Comparison of ENCODE assay signal across 20 mouse cellular contexts in genomic region chr3:102141451-102141850, GRCm38 (mm10). TPM values are rescaled to one million over a fixed set of nuclear protein-coding genes. Genes with fewer than 3 reads are reported as not detected.
A peak's percentile ranks its signal among the peaks of the same experiment; 100 is the strongest.
DNase-seq lines count a peak whose midpoint lies in the region; ATAC-seq lines count a peak whose summit lies in the region.
"Had no signal": no experiment of that assay in that cellular context is flagged by ENCODE, and none has a peak within 500 bp of the region (broad histone marks: within the 10 kb centered on the region; RNA-seq: fewer than 3 reads in every experiment).

No protein-coding gene starts in this region.

- no peak for DNase-seq in frontal cortex, postnatal 36 days (ENCODE audit: low spot score in 2 of 2)
- DNase-seq in 3T3-L1 (ENCODE audit: low read depth, low spot score) = peak; percentile 73
- peak; percentile 51 for DNase-seq in brain, adult 2 months (ENCODE audit: low read depth, low spot score)
- no peak for DNase-seq in retina, embryonic 14.5 days (ENCODE audit: low spot score)
- DNase-seq: adrenal gland, postnatal 10 days; cerebellum, adult 11-12 months; cerebellum, adult 9-10 months; cerebellum, postnatal 25 days; gastrocnemius, adult 2 months; gastrocnemius, postnatal 25 days had no signal

- H3K27me3 ChIP-seq in stomach, embryonic 16.5 days (ENCODE audit: control insufficient read depth, insufficient read depth, low read length) = no peaks in the 10 kb centered on the region
- H3K27me3 ChIP-seq in kidney, embryonic 14.5 days (ENCODE audit: control insufficient read depth, insufficient read depth, low read length) = no peaks in the 10 kb centered on the region
- H3K27me3 ChIP-seq: forebrain, embryonic 12.5 days had no signal

- H3K4me3 ChIP-seq in stomach, embryonic 16.5 days (replicated peaks; ENCODE audit: low read length) = no peak overlapping the region
- no peak overlapping the region for H3K4me3 ChIP-seq in kidney, embryonic 14.5 days (ENCODE audit: low read length)
- H3K4me3 ChIP-seq: embryonic facial prominence, embryonic 10.5 days; erythroblast, embryonic 14.5 days; forebrain, embryonic 12.5 days; gastrocnemius, adult 2 months; heart, embryonic 12.5 days had no signal

- no peaks in the 10 kb centered on the region for H3K9me3 ChIP-seq in stomach, embryonic 16.5 days (replicated peaks; ENCODE audit: control insufficient read depth, low read length)
- H3K9me3 ChIP-seq in kidney, embryonic 14.5 days (ENCODE audit: control insufficient read depth, low read length) = no peaks in the 10 kb centered on the region
- H3K9me3 ChIP-seq: embryonic facial prominence, embryonic 10.5 days; forebrain, embryonic 12.5 days; heart, embryonic 12.5 days had no signal

- H3K27ac ChIP-seq in stomach, embryonic 16.5 days (ENCODE audit: low read length) = peak overlapping the region; percentile 77; the same call in 1 of the 2 replicates
- no peak overlapping the region for H3K27ac ChIP-seq in kidney, embryonic 14.5 days (ENCODE audit: low read depth, low read length)
- H3K27ac ChIP-seq: embryonic facial prominence, embryonic 10.5 days; forebrain, embryonic 12.5 days; gastrocnemius, adult 2 months had no signal

- H3K9ac ChIP-seq in stomach, embryonic 16.5 days (ENCODE audit: low read length) = no peak overlapping the region
- H3K9ac ChIP-seq in kidney, embryonic 14.5 days (ENCODE audit: low read depth, low read length) = no peak overlapping the region
- H3K9ac ChIP-seq: forebrain, embryonic 12.5 days; heart, embryonic 12.5 days had no signal

- H3K4me2 ChIP-seq in stomach, embryonic 16.5 days (ENCODE audit: low read depth, low read length) = no peak overlapping the region
- H3K4me2 ChIP-seq in kidney, embryonic 14.5 days (replicated peaks; ENCODE audit: low read depth, low read length) = no peak overlapping the region
- H3K4me2 ChIP-seq: forebrain, embryonic 12.5 days; heart, embryonic 12.5 days had no signal

- no peaks in the 10 kb centered on the region for H3K36me3 ChIP-seq in stomach, embryonic 16.5 days (ENCODE audit: control insufficient read depth, insufficient read depth, low read length)
- no peaks in the 10 kb centered on the region for H3K36me3 ChIP-seq in kidney, embryonic 14.5 days (ENCODE audit: control insufficient read depth, insufficient read depth, low read length)
- H3K36me3 ChIP-seq: embryonic facial prominence, embryonic 10.5 days; forebrain, embryonic 12.5 days had no signal

- WGBS in stomach, embryonic 16.5 days = 70% methylated on average over 2 of the region's 2 CpGs
- 80% methylated on average over 2 of the region's 2 CpGs for WGBS in kidney, embryonic 14.5 days

- H3K4me1 ChIP-seq in stomach, embryonic 16.5 days (ENCODE audit: control insufficient read depth, insufficient read depth, low read length) = peaks cover 6% of the 10 kb centered on the region
- no peaks in the 10 kb centered on the region; the same call in 1 of the 2 replicates for H3K4me1 ChIP-seq in kidney, embryonic 14.5 days (ENCODE audit: control insufficient read depth, insufficient read depth, low read length)

- peak; percentile 93 for ATAC-seq in frontal cortex, adult (ENCODE audit: low TSS enrichment)
- no peak for ATAC-seq in stomach, embryonic 16.5 days (ENCODE audit: insufficient read depth, low FRiP score)
- no peak for ATAC-seq in kidney, embryonic 14.5 days (ENCODE audit: low FRiP score, low TSS enrichment)
- ATAC-seq: forebrain, embryonic 16.5 days; hindbrain, embryonic 16.5 days; inflammation-experienced regulatory T-cells, adult 6 months had no signal

RNA-seq across cellular contexts. Expression of gene Casq2, which starts 55.2 kb away (rescaled TPM):
- polyA plus RNA-seq in stomach, embryonic 16.5 days (2015; fragmentation: Nextera tagmentation; extraction: Ambion mirVana) = 3.9 and 45.9 TPM in 2 replicates
- 0.47 and 0.50 TPM in 2 replicates for polyA plus RNA-seq in kidney, embryonic 14.5 days (2014; fragmentation: Nextera tagmentation; extraction: Ambion mirVana)
- polyA plus RNA-seq: erythroblast, embryonic 14.5 days; inflammation-experienced regulatory T-cells, adult 6 months had no signal

Comparison
In these comparisons a context has a peak if more than half of its experiments do, and no peak if none do; other contexts are left out.
1. DNase-seq: peak in 3T3-L1 (single experiment) and brain, adult 2 months (single experiment); none in frontal cortex, postnatal 36 days (0 of 2) and retina, embryonic 14.5 days (single experiment).